Mouse (Mus musculus) lung, embryonic 16.5 days (tissue): ENCODE measurements around the gene Il5ra. TPM values are rescaled to one million over a fixed set of nuclear protein-coding genes. Genes with fewer than 3 reads are reported as not detected.

Source experiments
- ATAC-seq: fragments of 200-750 bp; cut with Nextera tagmentation; 2 replicates; pipeline ENCODE4 v1.8.0; 2017; ENCODE audit warnings: low read depth, mild to moderate bottlenecking, moderate library complexity
- H3K27ac ChIP-seq: fragments of 300-500 bp; sonication (generic); 2 replicates; pipeline ENCODE4 v1.5.1; 2014; ENCODE audit warnings: mild to moderate bottlenecking, control low read depth, low read length
- H3K27me3 ChIP-seq: fragments of 300-500 bp; sonication (generic); 2 replicates; pipeline ENCODE4 v1.6.1; 2014; ENCODE audit warnings: low read depth, low read length, mixed read lengths; ENCODE audit not compliant: control insufficient read depth, insufficient read depth
- H3K36me3 ChIP-seq: fragments of 300-500 bp; sonication (generic); 2 replicates; pipeline ENCODE4 v1.6.1; 2014; ENCODE audit warnings: low read length; ENCODE audit not compliant: control insufficient read depth, insufficient read depth
- H3K4me1 ChIP-seq: fragments of 300-500 bp; sonication (generic); replicated peaks from 2 replicates; pipeline ENCODE4 v1.6.1; 2014; ENCODE audit warnings: low read length, mixed read lengths; ENCODE audit not compliant: control insufficient read depth, insufficient read depth
- H3K4me2 ChIP-seq: fragments of 300-500 bp; sonication (generic); 2 replicates; pipeline ENCODE4 v1.6.1; 2014; ENCODE audit warnings: low read depth, low read length, control low read depth
- H3K4me3 ChIP-seq: fragments of 300-500 bp; sonication (generic); 2 replicates; pipeline ENCODE4 v1.5.1; 2014; ENCODE audit warnings: mild to moderate bottlenecking, low read length, control low read depth
- H3K9ac ChIP-seq: fragments of 300-500 bp; sonication (generic); 2 replicates; pipeline ENCODE4 v1.6.1; 2014; ENCODE audit warnings: low read length, control low read depth
- H3K9me3 ChIP-seq: fragments of 300-500 bp; sonication (generic); 2 replicates; pipeline ENCODE4 v1.6.1; 2016; ENCODE audit warnings: low read length; ENCODE audit not compliant: control insufficient read depth
- WGBS: fragments of 180-500 bp; shearing (Covaris S2); extraction: QIAGEN DNeasy Blood & Tissue Kit; methylation state at CpG from one replicate; pipeline ENCODE4 v1.1.7; 2014; 5-methylcytosine and 5-hydroxymethylcytosine counted together
- polyA plus RNA-seq: library from polyadenylated mRNA; unstranded; fragments of >200 nt; fragmentation: Nextera tagmentation; extraction: Ambion mirVana; gene quantifications from 2 replicates; pipeline ENCODE4 v1.2.1, GENCODE M21; 2015

Il5ra gene
- polyA plus RNA-seq, 1 experiment from 2014 or later, result 0.09 TPM

DNA sequence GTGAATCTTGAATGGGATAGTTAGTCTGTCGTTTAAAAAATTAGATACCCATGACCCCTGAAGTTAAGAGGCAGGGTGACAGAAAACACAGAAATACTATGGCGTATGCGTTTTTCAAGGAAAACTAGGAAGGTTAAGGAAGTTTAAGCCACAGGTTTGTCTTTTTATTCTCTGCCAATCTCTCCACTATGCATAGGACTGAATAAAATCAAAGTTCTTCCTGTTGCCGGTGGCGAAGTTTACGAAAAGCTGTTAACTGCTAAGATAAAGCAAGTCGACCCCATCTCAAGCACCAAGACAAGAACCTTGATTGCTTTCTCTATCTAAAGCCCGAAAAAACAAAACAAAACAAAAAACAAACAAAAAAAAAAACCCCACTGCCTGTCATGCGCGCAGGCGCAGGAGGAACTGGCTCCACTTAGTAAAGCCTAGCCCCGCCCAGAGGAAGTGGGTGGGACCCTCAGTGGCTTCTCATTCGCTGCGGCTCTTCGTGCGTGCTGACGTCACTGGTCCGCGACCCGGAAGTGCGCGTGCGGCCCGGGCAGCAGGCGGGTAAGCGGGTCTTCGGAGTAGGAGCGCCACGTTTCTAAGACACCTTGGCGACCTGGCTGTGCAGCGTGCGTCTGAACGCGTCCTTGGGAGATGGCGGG is 19.9 kb upstream of the Il5ra start, which contains the start of gene Trnt1:
Trnt1 (plus strand) TSS at position 481 of the 650 bp plus-strand sequence.
- Histone ChIP-seq H3K9ac (peak within 1 kb of the TSS; percentile 80), H3K9me3 (no peaks in the 10 kb centered on the region), H3K4me3 (peak within 1 kb of the TSS; percentile 86), H3K27me3 (no peaks in the 10 kb centered on the region), H3K4me2 (peak within 1 kb of the TSS; percentile 68), H3K27ac (peak within 1 kb of the TSS; percentile 50; the same call in 1 of the 2 replicates), H3K4me1 (peaks cover 9% of the 10 kb centered on the region), H3K36me3 (peaks cover 17% of the 10 kb centered on the region)
- WGBS, result 7% methylated on average over 34 of the region's 35 CpGs
- ATAC-seq, result peak; percentile 100

GRCm38 (mm10) chr6:106766774-106767173 is 17.9 kb upstream of the Il5ra start:
- no peak overlapping the region for H3K4me2 ChIP-seq
- H3K9me3 ChIP-seq, result no peaks in the 10 kb centered on the region
- peaks cover 5% of the 10 kb centered on the region for H3K36me3 ChIP-seq
- 67% methylated on average over 4 of the region's 4 CpGs for WGBS
- peaks cover 9% of the 10 kb centered on the region for H3K4me1 ChIP-seq
- no peak overlapping the region for H3K27ac ChIP-seq
- H3K9ac ChIP-seq, result no peak overlapping the region
- H3K4me3 ChIP-seq, result no peak overlapping the region
- H3K27me3 ChIP-seq, result no peaks in the 10 kb centered on the region
- ATAC-seq, result no peak

- no peaks in the 10 kb centered on the region for H3K9me3 ChIP-seq
- no peak for ATAC-seq
- H3K4me2 ChIP-seq, result no peak overlapping the region
- H3K27ac ChIP-seq, result no peak overlapping the region
- no peak overlapping the region for H3K4me3 ChIP-seq
- H3K9ac ChIP-seq, result no peak overlapping the region
- H3K27me3 ChIP-seq, result no peaks in the 10 kb centered on the region
- WGBS, result 56% methylated on average over 1 of the region's 1 CpGs
- H3K36me3 ChIP-seq, result no peaks in the 10 kb centered on the region
- H3K4me1 ChIP-seq, result peaks cover 9% of the 10 kb centered on the region
Observed at GRCm38 (mm10) chr6:106765892-106766291, 17.1 kb upstream of the Il5ra start.

- H3K27me3 ChIP-seq, result no peaks in the 10 kb centered on the region
- no peak for ATAC-seq
- no peaks in the 10 kb centered on the region for H3K9me3 ChIP-seq
- 58% methylated on average over 1 of the region's 1 CpGs for WGBS
- H3K36me3 ChIP-seq, result no peaks in the 10 kb centered on the region
- H3K9ac ChIP-seq, result no peak overlapping the region
- no peak overlapping the region for H3K4me3 ChIP-seq
- no peaks in the 10 kb centered on the region for H3K4me1 ChIP-seq
- no peak overlapping the region for H3K27ac ChIP-seq
- no peak overlapping the region for H3K4me2 ChIP-seq
Observed at GRCm38 (mm10) chr6:106761486-106761885, 12.6 kb upstream of the Il5ra start.

GRCm38 (mm10) chr6:106760473-106761218 is 11.8 kb upstream of the Il5ra start:
- WGBS, result 66% methylated on average over 3 of the region's 3 CpGs
- Histone ChIP-seq H3K9ac (no peak overlapping the region), H3K36me3 (no peaks in the 10 kb centered on the region), H3K4me3 (no peak overlapping the region), H3K4me2 (no peak overlapping the region), H3K4me1 (no peaks in the 10 kb centered on the region), H3K27me3 (no peaks in the 10 kb centered on the region), H3K27ac (no peak overlapping the region), H3K9me3 (no peaks in the 10 kb centered on the region)
- ATAC-seq, result no peak

GRCm38 (mm10) chr6:106758299-106758698 is 9.5 kb upstream of the Il5ra start:
- Histone ChIP-seq H3K36me3 (no peaks in the 10 kb centered on the region), H3K9ac (no peak overlapping the region), H3K4me3 (no peak overlapping the region), H3K27ac (no peak overlapping the region), H3K4me1 (no peaks in the 10 kb centered on the region), H3K27me3 (no peaks in the 10 kb centered on the region), H3K9me3 (no peaks in the 10 kb centered on the region), H3K4me2 (no peak overlapping the region)
- ATAC-seq, result no peak
- WGBS, result 80% methylated on average over 3 of the region's 3 CpGs

GRCm38 (mm10) chr6:106750291-106750690 is 1.5 kb upstream of the Il5ra start:
- no peaks in the 10 kb centered on the region for H3K4me1 ChIP-seq
- no peaks in the 10 kb centered on the region for H3K36me3 ChIP-seq
- H3K27me3 ChIP-seq, result no peaks in the 10 kb centered on the region

DNA sequence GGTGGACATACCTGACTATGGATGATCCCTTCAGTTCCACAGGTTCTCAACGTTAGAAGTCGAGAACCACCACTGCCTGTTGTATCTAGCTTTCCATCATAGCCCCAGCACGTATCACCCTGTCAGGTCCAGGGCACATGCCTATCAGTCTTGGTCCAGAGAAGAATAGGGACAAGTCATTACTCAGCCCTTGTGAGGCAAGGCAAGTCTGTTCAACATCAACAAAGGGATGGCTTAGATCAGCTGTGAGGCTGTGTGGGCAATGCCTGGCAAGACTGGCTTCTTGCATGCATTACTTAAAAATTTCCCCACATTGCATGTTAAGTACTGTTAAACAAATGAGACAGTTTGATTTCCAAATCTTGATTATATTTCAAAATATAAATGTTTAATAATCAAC is 1.0 kb downstream of the Il5ra start:
- no peak overlapping the region for H3K4me3 ChIP-seq
- no peaks in the 10 kb centered on the region for H3K36me3 ChIP-seq

More at GRCm38 (mm10) chr6:106750291-106750690, 1.5 kb upstream of the Il5ra start:
- no peak overlapping the region for H3K9ac ChIP-seq
- no peak overlapping the region for H3K4me2 ChIP-seq
- ATAC-seq, result no peak
- H3K4me3 ChIP-seq, result no peak overlapping the region
- 78% methylated on average over 7 of the region's 7 CpGs for WGBS
- no peak overlapping the region for H3K27ac ChIP-seq
- no peaks in the 10 kb centered on the region for H3K9me3 ChIP-seq

DNA sequence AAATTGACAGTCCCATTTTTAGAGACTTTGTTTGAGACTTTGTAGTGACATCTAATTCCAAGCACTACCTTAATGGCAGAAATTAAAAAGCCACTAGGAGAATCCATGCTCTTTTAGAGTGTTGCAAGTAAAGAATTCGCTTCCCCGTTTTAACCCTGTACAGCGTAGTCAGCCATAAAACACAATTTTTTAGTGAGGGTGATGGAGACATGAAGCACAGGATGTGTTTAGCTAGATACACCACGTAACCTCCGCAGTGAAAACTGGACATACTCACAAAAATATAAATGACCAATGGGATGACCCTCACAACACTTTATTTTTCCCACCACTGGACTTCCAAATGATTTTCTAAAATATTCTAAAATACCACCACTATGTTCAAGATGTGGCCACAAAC is 1.6 kb downstream of the Il5ra start:
- Histone ChIP-seq H3K27ac (no peak overlapping the region), H3K4me3 (no peak overlapping the region), H3K4me1 (no peaks in the 10 kb centered on the region), H3K9me3 (no peaks in the 10 kb centered on the region), H3K36me3 (no peaks in the 10 kb centered on the region), H3K9ac (no peak overlapping the region), H3K4me2 (no peak overlapping the region), H3K27me3 (no peaks in the 10 kb centered on the region)
- no peak for ATAC-seq
- WGBS, result 90% methylated on average over 5 of the region's 5 CpGs

More for the DNA sequence above, 1.0 kb downstream of the Il5ra start:
- Histone ChIP-seq H3K9me3 (no peaks in the 10 kb centered on the region), H3K4me2 (no peak overlapping the region), H3K27ac (no peak overlapping the region), H3K9ac (no peak overlapping the region), H3K4me1 (no peaks in the 10 kb centered on the region), H3K27me3 (no peaks in the 10 kb centered on the region)
- ATAC-seq, result no peak
- WGBS, result 70% methylated on average over 3 of the region's 3 CpGs
